Mouse (Mus musculus) left cerebral cortex, adult 18-20 months (tissue): Measurements from ENCODE around the gene Cgnl1. TPM values are rescaled to one million over a fixed set of nuclear protein-coding genes. Genes with fewer than 3 reads are reported as not detected.
A peak's percentile ranks its signal among the peaks of the same experiment; 100 is the strongest.

Experiments used
- DNase-seq, 2 experiments: peaks; one replicate each; pipeline ENCODE4 v3.0.0; 2021 to 2022; ENCODE audit warnings: low spot score in 2 of 2, mixed read lengths in 1 of 2
- total RNA-seq, 2 experiments: library from RNA; stranded (reverse); gene quantifications; 2 replicates each; pipeline ENCODE4 v1.2.3; 2021

Cgnl1 gene
- total RNA-seq, 2 experiments from 2014 or later, result 7.4 to 9.6 TPM

GRCm38 (mm10) chr9:71589771-71590170 is 181.6 kb downstream of the Cgnl1 start:
- no peak for DNase-seq

GRCm38 (mm10) chr9:71588930-71589592 is 182.3 kb downstream of the Cgnl1 start:
- no peak for DNase-seq

DNA sequence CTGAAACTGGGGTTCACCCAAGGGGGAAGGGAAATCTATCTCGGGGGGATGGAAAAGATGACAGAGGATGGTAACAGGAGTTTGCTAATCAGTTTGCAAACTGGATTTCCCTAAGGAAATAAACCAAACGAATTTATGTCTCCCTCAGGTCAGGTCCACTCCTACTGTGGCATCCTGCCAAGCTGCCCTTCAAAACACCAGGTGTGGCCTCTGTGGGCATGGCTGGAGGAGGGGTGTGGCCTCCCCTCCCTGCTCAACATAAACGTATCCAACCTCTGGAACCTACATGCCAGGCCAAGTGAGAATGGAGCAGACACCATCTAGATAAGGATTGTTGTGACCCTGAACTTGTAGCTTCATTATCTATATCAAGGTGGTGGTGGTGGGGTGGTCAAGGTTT is 185.0 kb downstream of the Cgnl1 start:
- DNase-seq, result no peak

DNA sequence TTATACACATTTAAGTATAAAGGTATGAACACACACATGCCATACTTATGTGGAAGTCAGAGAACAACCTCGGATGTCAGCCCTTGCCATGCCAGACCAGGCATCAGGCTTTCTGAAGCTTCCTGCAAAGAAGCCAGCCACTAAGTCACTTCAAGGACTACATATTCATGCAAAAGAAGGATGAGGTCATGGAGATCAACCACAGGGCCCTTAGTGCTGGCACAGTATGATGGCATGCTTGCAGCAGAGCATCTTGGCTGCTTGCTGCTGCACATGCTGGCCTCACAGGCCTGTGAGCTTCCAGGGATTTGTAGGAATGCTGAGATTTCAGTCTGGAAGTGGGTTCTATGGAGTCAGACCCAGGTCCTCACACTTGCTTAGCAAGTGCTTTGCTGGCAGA is 188.6 kb downstream of the Cgnl1 start:
- no peak for DNase-seq

GRCm38 (mm10) chr9:71578896-71579564 is 192.4 kb downstream of the Cgnl1 start:
- DNase-seq, result peak in 1 of 2 experiments; percentile 3

Other genes with a start within 250 kb of the Cgnl1 start
- gene Myzap, start 179.2 kb downstream of the Cgnl1 start, total RNA-seq, result 1 to 10 TPM; 1.7 to 2.3 TPM